Mouse (Mus musculus) limb, embryonic 15.5 days (tissue): Measurements from ENCODE around the gene Notch2. TPM values are rescaled to one million over a fixed set of nuclear protein-coding genes. Genes with fewer than 3 reads are reported as not detected.
A peak's percentile ranks its signal among the peaks of the same experiment; 100 is the strongest.

Experiments used
- ATAC-seq: fragments of 200-750 bp; cut with Nextera tagmentation; 2 replicates; pipeline ENCODE4 v1.8.0; 2017; ENCODE audit warnings: low read depth, moderate TSS enrichment; ENCODE audit not compliant: insufficient number of reproducible peaks, low FRiP score, low TSS enrichment
- H3K27ac ChIP-seq: fragments of 300-500 bp; sonication (generic); 2 replicates; pipeline ENCODE4 v1.5.1; 2015; ENCODE audit warnings: moderate library complexity, mild to moderate bottlenecking, inconsistent platforms
- H3K27me3 ChIP-seq: fragments of 300-500 bp; sonication (generic); 2 replicates; pipeline ENCODE4 v1.6.1; 2015; ENCODE audit warnings: inconsistent platforms
- H3K36me3 ChIP-seq: fragments of 300-500 bp; sonication (generic); 2 replicates; pipeline ENCODE4 v1.6.1; 2015; ENCODE audit warnings: inconsistent platforms
- H3K4me1 ChIP-seq: fragments of 300-500 bp; sonication (generic); 2 replicates; pipeline ENCODE4 v1.6.1; 2015; ENCODE audit warnings: inconsistent platforms
- H3K4me2 ChIP-seq: fragments of 300-500 bp; sonication (generic); 2 replicates; pipeline ENCODE4 v1.6.1; 2015; ENCODE audit warnings: mild to moderate bottlenecking, inconsistent platforms
- H3K4me3 ChIP-seq: fragments of 300-500 bp; sonication (generic); 2 replicates; pipeline ENCODE4 v1.5.1; 2015; ENCODE audit warnings: mild to moderate bottlenecking, inconsistent platforms
- H3K9ac ChIP-seq: fragments of 300-500 bp; sonication (generic); 2 replicates; pipeline ENCODE4 v1.6.1; 2015; ENCODE audit warnings: inconsistent platforms
- H3K9me3 ChIP-seq: fragments of 300-500 bp; sonication (generic); 2 replicates; pipeline ENCODE4 v1.6.1; 2016; ENCODE audit warnings: inconsistent platforms
- WGBS: fragments of 180-500 bp; shearing (Covaris S2); methylation state at CpG from one replicate; pipeline ENCODE4 v1.1.7; 2015; 5-methylcytosine and 5-hydroxymethylcytosine counted together
- polyA plus RNA-seq: library from polyadenylated mRNA; unstranded; fragments of >200 nt; fragmentation: Nextera tagmentation; extraction: Ambion mirVana; gene quantifications from 2 replicates; pipeline ENCODE4 v1.2.1, GENCODE M21; 2015

Gene Notch2
- polyA plus RNA-seq, 1 experiment from 2014 or later: 40.8 TPM

GRCm38 (mm10) chr3:98020431-98021229 is 7.3 kb downstream of the Notch2 start:
- H3K4me1 ChIP-seq: peaks cover 83% of the 10 kb centered on the region
- no peak for ATAC-seq
- H3K4me3 ChIP-seq: no peak overlapping the region
- H3K36me3 ChIP-seq: no peaks in the 10 kb centered on the region
- WGBS: 79% methylated on average over 9 of the region's 9 CpGs
- H3K9me3 ChIP-seq: no peaks in the 10 kb centered on the region
- no peak overlapping the region for H3K4me2 ChIP-seq
- peak overlapping the region; percentile 68 for H3K27ac ChIP-seq
- no peak overlapping the region for H3K9ac ChIP-seq
- no peaks in the 10 kb centered on the region for H3K27me3 ChIP-seq

- H3K4me3 ChIP-seq: peak overlapping the region; percentile 18
- peaks cover 76% of the 10 kb centered on the region for H3K4me1 ChIP-seq
- WGBS: 3% methylated on average over 13 of the region's 13 CpGs
- no peaks in the 10 kb centered on the region for H3K27me3 ChIP-seq
- no peaks in the 10 kb centered on the region for H3K36me3 ChIP-seq
- peak overlapping the region; percentile 88 for H3K27ac ChIP-seq
- peak; percentile 81 for ATAC-seq
- peak overlapping the region; percentile 40 for H3K4me2 ChIP-seq
- no peaks in the 10 kb centered on the region for H3K9me3 ChIP-seq
- no peak overlapping the region for H3K9ac ChIP-seq
Measured at GRCm38 (mm10) chr3:98024288-98024848, 11.0 kb downstream of the Notch2 start.

- H3K27me3 ChIP-seq: no peaks in the 10 kb centered on the region
- peak overlapping the region; percentile 88 for H3K27ac ChIP-seq
- H3K36me3 ChIP-seq: no peaks in the 10 kb centered on the region
- H3K4me3 ChIP-seq: no peak overlapping the region
- H3K9ac ChIP-seq: no peak overlapping the region
- no peaks in the 10 kb centered on the region for H3K9me3 ChIP-seq
- peaks cover 75% of the 10 kb centered on the region for H3K4me1 ChIP-seq
- no peak for ATAC-seq
- H3K4me2 ChIP-seq: peak overlapping the region; percentile 40; the same call in 1 of the 2 replicates
- WGBS: 43% methylated on average over 14 of the region's 14 CpGs
Measured at GRCm38 (mm10) chr3:98025521-98025920, 12.2 kb downstream of the Notch2 start.

- 41% methylated on average over 10 of the region's 10 CpGs for WGBS
- peak; percentile 33; the same call in 1 of the 2 replicates for ATAC-seq
- peak overlapping the region; percentile 88 for H3K27ac ChIP-seq
Measured at GRCm38 (mm10) chr3:98025921-98026880, 12.9 kb downstream of the Notch2 start.

GRCm38 (mm10) chr3:98027371-98027774 is 14.0 kb downstream of the Notch2 start:
- Histone ChIP-seq H3K9me3 (no peaks in the 10 kb centered on the region), H3K4me1 (peaks cover 77% of the 10 kb centered on the region), H3K4me3 (no peak overlapping the region), H3K4me2 (no peak overlapping the region), H3K27ac (no peak overlapping the region), H3K27me3 (no peaks in the 10 kb centered on the region), H3K9ac (no peak overlapping the region), H3K36me3 (no peaks in the 10 kb centered on the region)
- 48% methylated on average over 3 of the region's 3 CpGs for WGBS
- no peak for ATAC-seq

More at GRCm38 (mm10) chr3:98025921-98026880, 12.9 kb downstream of the Notch2 start:
- Histone ChIP-seq H3K4me2 (no peak overlapping the region), H3K9me3 (no peaks in the 10 kb centered on the region), H3K4me3 (no peak overlapping the region), H3K4me1 (peaks cover 75% of the 10 kb centered on the region), H3K36me3 (no peaks in the 10 kb centered on the region), H3K9ac (no peak overlapping the region), H3K27me3 (no peaks in the 10 kb centered on the region)

GRCm38 (mm10) chr3:98028072-98028471 is 14.7 kb downstream of the Notch2 start:
- Histone ChIP-seq H3K4me3 (no peak overlapping the region), H3K36me3 (no peaks in the 10 kb centered on the region), H3K27me3 (no peaks in the 10 kb centered on the region), H3K9me3 (no peaks in the 10 kb centered on the region), H3K4me2 (no peak overlapping the region), H3K9ac (no peak overlapping the region), H3K4me1 (peaks cover 78% of the 10 kb centered on the region), H3K27ac (no peak overlapping the region)
- 78% methylated on average over 4 of the region's 4 CpGs for WGBS
- no peak for ATAC-seq

GRCm38 (mm10) chr3:98028936-98029335 is 15.6 kb downstream of the Notch2 start:
- Histone ChIP-seq H3K36me3 (no peaks in the 10 kb centered on the region), H3K9ac (0 out of 2 replicates have a peak overlapping the region, but pooled peaks have one; percentile 7), H3K27ac (0 out of 2 replicates have a peak overlapping the region, but pooled peaks have one; percentile 33), H3K4me1 (peaks cover 77% of the 10 kb centered on the region), H3K4me2 (no peak overlapping the region), H3K4me3 (no peak overlapping the region), H3K27me3 (no peaks in the 10 kb centered on the region), H3K9me3 (no peaks in the 10 kb centered on the region)
- no peak for ATAC-seq
- 54% methylated on average over 10 of the region's 10 CpGs for WGBS

GRCm38 (mm10) chr3:98031104-98031503 is 17.8 kb downstream of the Notch2 start:
- Histone ChIP-seq H3K27me3 (no peaks in the 10 kb centered on the region), H3K4me2 (no peak overlapping the region), H3K9ac (no peak overlapping the region), H3K4me1 (peaks cover 76% of the 10 kb centered on the region), H3K4me3 (no peak overlapping the region), H3K27ac (no peak overlapping the region), H3K36me3 (no peaks in the 10 kb centered on the region), H3K9me3 (no peaks in the 10 kb centered on the region)
- ATAC-seq: no peak
- WGBS: 59% methylated on average over 7 of the region's 7 CpGs

GRCm38 (mm10) chr3:98032191-98032590 is 18.9 kb downstream of the Notch2 start:
- WGBS: 52% methylated on average over 3 of the region's 3 CpGs
- peaks cover 80% of the 10 kb centered on the region for H3K4me1 ChIP-seq
- H3K27ac ChIP-seq: 0 out of 2 replicates have a peak overlapping the region, but pooled peaks have one; percentile 3
- no peak overlapping the region for H3K4me2 ChIP-seq
- H3K4me3 ChIP-seq: no peak overlapping the region
- H3K27me3 ChIP-seq: no peaks in the 10 kb centered on the region
- no peaks in the 10 kb centered on the region for H3K9me3 ChIP-seq
- ATAC-seq: no peak
- no peak overlapping the region for H3K9ac ChIP-seq
- H3K36me3 ChIP-seq: no peaks in the 10 kb centered on the region

GRCm38 (mm10) chr3:98032944-98033343 is 19.6 kb downstream of the Notch2 start:
- H3K9me3 ChIP-seq: no peaks in the 10 kb centered on the region
- no peak overlapping the region for H3K4me3 ChIP-seq
- 52% methylated on average over 5 of the region's 5 CpGs for WGBS
- no peak overlapping the region for H3K9ac ChIP-seq
- H3K27ac ChIP-seq: no peak overlapping the region
- no peak overlapping the region for H3K4me2 ChIP-seq
- H3K27me3 ChIP-seq: no peaks in the 10 kb centered on the region
- H3K4me1 ChIP-seq: peaks cover 82% of the 10 kb centered on the region
- ATAC-seq: no peak
- H3K36me3 ChIP-seq: no peaks in the 10 kb centered on the region
